Mouse (Mus musculus) heart, adult 2 months (tissue): ENCODE results near the gene Cfap20. TPM values are rescaled to one million over a fixed set of nuclear protein-coding genes. Genes with fewer than 3 reads are reported as not detected.

Experiments used
- DNase-seq, 2 experiments: peaks; one replicate each; pipeline ENCODE4 v3.0.0; 2021
- H3K27ac ChIP-seq: fragments of 200-600 bp; 2 replicates; pipeline ENCODE4 v1.8.1; 2022
- H3K27me3 ChIP-seq: fragments of 200-500 bp; 2 replicates; pipeline ENCODE4 v1.6.1; 2012; ENCODE audit warnings: mild to moderate bottlenecking, low read length, inconsistent platforms, mixed read lengths; ENCODE audit not compliant: control insufficient read depth, insufficient read depth
- H3K36me3 ChIP-seq: fragments of 200-500 bp; 2 replicates; pipeline ENCODE4 v1.6.1; 2012; ENCODE audit warnings: low read length, inconsistent platforms; ENCODE audit not compliant: control insufficient read depth, insufficient read depth
- H3K4me1 ChIP-seq: fragments of 200-500 bp; 2 replicates; pipeline ENCODE4 v1.6.1; 2011; ENCODE audit warnings: low read length; ENCODE audit not compliant: control insufficient read depth, insufficient read depth
- H3K4me3 ChIP-seq: fragments of 200-600 bp; 2 replicates; pipeline ENCODE4 v1.8.1; 2022
- H3K79me2 ChIP-seq: fragments of 200-500 bp; replicated peaks from 2 replicates; pipeline ENCODE4 v1.6.1; 2012; ENCODE audit warnings: mild to moderate bottlenecking, inconsistent platforms, low read length, moderate library complexity, mixed read lengths; ENCODE audit not compliant: control insufficient read depth, insufficient read depth
- H3K9ac ChIP-seq: fragments of 200-500 bp; 2 replicates; pipeline ENCODE4 v1.6.1; 2012; ENCODE audit warnings: low read depth, mild to moderate bottlenecking, control low read depth, inconsistent platforms, low read length, mixed read lengths
- CTCF ChIP-seq: fragments of 200-600 bp; IDR thresholded peaks from 2 replicates; pipeline ENCODE4 v1.8.1; 2022; ENCODE audit warnings: antibody characterized with exemption, mild to moderate bottlenecking, moderate library complexity
- EP300 ChIP-seq: fragments of 200-500 bp; IDR thresholded peaks from 2 replicates; pipeline ENCODE4 v1.6.1; 2011; ENCODE audit warnings: low read depth, low read length, control low read depth; ENCODE audit not compliant: insufficient read depth
- POLR2A ChIP-seq: fragments of 200-500 bp; IDR thresholded peaks from 2 replicates; pipeline ENCODE4 v1.6.1; 2011; ENCODE audit warnings: mild to moderate bottlenecking, low read depth, low read length, control low read depth; ENCODE audit not compliant: insufficient read depth
- WGBS: fragments of 180-500 bp; shearing (Covaris S2); methylation state at CpG from one replicate; pipeline ENCODE4 v1.1.7; 2018; 5-methylcytosine and 5-hydroxymethylcytosine counted together
- intact Hi-C: fragments of 180-260 bp; cut with DNase I; formaldehyde crosslinking; loops from one replicate; pipeline ENCODE4 v1.15.1; 2025
- long read RNA-seq: library from polyadenylated mRNA; stranded (forward); transcript quantifications from one replicate; pipeline ENCODE4 v2.0.0, GENCODE M21; 2021
- polyA plus RNA-seq: library from polyadenylated mRNA; depleted of rRNA; stranded (reverse); fragments of >200 nt; gene quantifications from 2 replicates; pipeline ENCODE4 v1.2.3, GENCODE M21; 2012; rRNA removed
- total RNA-seq, 2 experiments: library from RNA; stranded (reverse); gene quantifications; 2 replicates each; pipeline ENCODE4 v1.2.3; 2021

The Cfap20 gene
- total RNA-seq = 10 to 100 TPM; 21.8 to 24.2 TPM
- polyA plus RNA-seq = 27.4 and 35.2 TPM in 2 replicates
- long read RNA-seq, transcript Cfap20-201 (6 exons, 1,295 nt) = major isoform, 28 of 35 reads
- long read RNA-seq, partial matches to known transcripts = 2 of 35 reads
- long read RNA-seq, other reads (novel, unspliced or antisense) = 2 of 35 reads

DNA sequence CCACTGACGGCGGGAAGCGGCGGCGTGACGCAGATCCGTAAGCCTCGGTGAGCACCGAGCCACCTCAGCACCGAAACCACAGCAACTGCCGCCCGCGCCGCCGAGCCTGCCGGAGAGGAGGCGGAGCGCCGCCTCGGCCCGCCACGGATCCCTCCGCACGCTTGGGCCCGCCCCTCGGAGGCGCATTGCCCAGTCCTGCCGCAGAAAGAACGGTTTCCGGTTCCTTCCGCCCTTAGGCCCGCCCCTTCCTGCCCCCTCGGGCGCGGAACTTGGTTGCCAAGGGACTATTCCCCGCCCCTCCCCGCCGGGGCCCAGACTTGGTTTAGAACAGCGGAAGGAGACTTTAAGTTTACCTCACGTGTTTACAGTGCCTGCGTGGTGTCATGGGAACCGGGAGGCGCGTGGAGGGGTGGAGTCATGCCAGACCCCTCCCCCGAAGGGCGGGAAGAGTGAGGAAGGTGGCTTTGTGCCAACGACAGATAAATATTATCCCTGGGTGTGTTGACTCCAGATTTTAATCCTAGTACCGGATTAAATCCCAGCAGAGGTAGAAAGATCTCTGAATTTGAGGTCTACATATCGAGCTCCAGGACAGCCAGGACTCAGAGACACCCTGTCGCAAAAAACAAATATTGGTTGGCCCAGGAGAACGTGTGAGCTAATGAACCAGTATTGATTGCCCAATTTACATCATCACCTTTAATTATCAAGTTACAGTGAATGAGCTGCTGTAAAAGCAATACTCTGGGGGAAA is at the start of gene Cfap20:
TSS of gene Cfap20 (minus strand) at position 184 of the 754 bp plus-strand sequence.
- DNase-seq = peak; percentile 100
- Histone ChIP-seq H3K9ac (peak within 1 kb of the TSS; percentile 89), H3K4me1 (peaks cover 5% of the 10 kb centered on the region), H3K27ac (peak within 1 kb of the TSS; percentile 96), H3K27me3 (no peaks in the 10 kb centered on the region), H3K4me3 (peak within 1 kb of the TSS; percentile 99), H3K36me3 (peaks cover 11% of the 10 kb centered on the region), H3K79me2 (peaks cover 3% of the 10 kb centered on the region; the same call in 1 of the 2 replicates)
- 0 out of 2 replicates have a peak, but pooled peaks have one; percentile 14 for TF ChIP-seq CTCF
- peak; percentile 64 for TF ChIP-seq POLR2A
- TF ChIP-seq EP300 = peak; percentile 78
- WGBS = under 1% methylated on average over 51 of the region's 51 CpGs
- intact Hi-C loops = loop anchor here (5.0 kb wide), 2 partner anchors 52 to 183 kb away; no protein-coding TSS in a partner anchor

DNA sequence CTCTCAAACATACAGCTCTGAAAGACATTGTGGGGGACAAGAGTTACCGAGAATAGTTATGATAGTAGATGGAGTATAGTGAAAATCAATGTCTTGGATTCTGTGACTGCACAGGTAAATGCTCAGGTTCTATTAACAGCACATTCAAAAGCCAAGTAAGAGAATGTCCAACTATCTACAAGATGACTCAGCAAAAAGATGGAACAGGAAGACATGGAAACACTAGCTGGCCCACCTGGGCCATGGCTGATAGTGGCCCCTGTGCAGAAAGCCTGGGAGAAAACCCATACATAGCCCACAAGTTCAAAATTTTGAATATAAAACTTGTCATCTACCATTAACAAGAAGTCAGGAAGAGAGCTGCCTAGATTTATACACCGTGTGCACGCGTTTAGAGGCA is 35.3 kb upstream of the Cfap20 start:
- no peak for TF ChIP-seq POLR2A
- intact Hi-C loops = no loop called here
- DNase-seq = no peak
- H3K36me3 ChIP-seq = peaks cover 9% of the 10 kb centered on the region
- H3K9ac ChIP-seq = no peak overlapping the region
- 0 out of 2 replicates have a peak, but pooled peaks cover 1% of the 10 kb centered on the region for H3K79me2 ChIP-seq
- 99% methylated on average over 4 of the region's 4 CpGs for WGBS
- no peaks in the 10 kb centered on the region for H3K27me3 ChIP-seq
- H3K27ac ChIP-seq = no peak overlapping the region
- no peaks in the 10 kb centered on the region; the same call in 1 of the 2 replicates for H3K4me1 ChIP-seq
- no peak overlapping the region for H3K4me3 ChIP-seq

DNA sequence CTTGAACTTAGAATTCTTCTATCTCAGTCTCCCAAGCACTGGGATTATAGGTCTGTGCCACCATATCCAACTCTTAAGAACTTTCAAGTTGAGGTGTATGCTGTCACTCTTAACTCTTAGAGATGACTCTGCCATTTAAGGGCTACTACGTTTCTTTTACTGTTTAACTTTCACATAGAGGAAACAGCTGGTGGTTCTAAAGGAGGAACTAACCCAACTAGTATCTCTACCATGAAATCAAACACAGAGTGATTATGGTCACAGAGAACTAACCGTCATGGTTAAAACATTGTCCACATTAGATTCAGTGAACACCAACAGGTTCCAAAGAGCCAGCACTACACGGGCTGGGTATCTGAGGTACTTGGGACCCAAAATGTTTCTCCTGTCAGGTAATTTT is 34.3 kb upstream of the Cfap20 start:
- no peak for DNase-seq
- no peak overlapping the region for H3K9ac ChIP-seq
- TF ChIP-seq POLR2A (no peak), EP300 (no peak), CTCF (no peak)
- 0 out of 2 replicates have a peak, but pooled peaks cover 1% of the 10 kb centered on the region for H3K79me2 ChIP-seq
- intact Hi-C loops = no loop called here
- no peaks in the 10 kb centered on the region; the same call in 1 of the 2 replicates for H3K4me1 ChIP-seq
- peaks cover 9% of the 10 kb centered on the region for H3K36me3 ChIP-seq
- H3K27me3 ChIP-seq = no peaks in the 10 kb centered on the region
- H3K27ac ChIP-seq = no peak overlapping the region
- H3K4me3 ChIP-seq = no peak overlapping the region
- WGBS = 93% methylated on average over 3 of the region's 3 CpGs

DNA sequence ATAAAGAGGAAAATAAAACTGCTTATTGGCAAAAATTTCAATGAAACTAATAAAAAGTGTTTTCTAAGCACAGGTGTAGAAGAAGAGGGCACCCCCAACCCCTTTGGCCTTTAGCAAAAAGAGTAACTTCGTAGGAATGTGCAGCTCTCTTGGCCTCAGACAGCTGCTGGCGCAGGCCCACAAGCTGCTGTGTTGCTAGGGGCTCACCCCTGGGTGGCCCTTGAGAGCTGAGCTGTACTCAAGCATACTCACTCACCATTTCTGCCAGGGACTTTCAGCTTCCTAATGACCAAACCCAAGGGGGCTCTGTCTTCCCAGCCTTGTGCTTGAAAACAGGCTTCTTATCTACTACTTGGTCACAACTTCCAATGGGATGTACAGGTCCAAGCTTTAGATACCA is 31.9 kb upstream of the Cfap20 start:
- intact Hi-C loops = no loop called here
- no peak for TF ChIP-seq CTCF
- TF ChIP-seq EP300 = no peak
- no peak for TF ChIP-seq POLR2A
- Histone ChIP-seq H3K36me3 (peaks cover 9% of the 10 kb centered on the region), H3K4me1 (no peaks in the 10 kb centered on the region; the same call in 1 of the 2 replicates), H3K27me3 (no peaks in the 10 kb centered on the region), H3K9ac (no peak overlapping the region), H3K79me2 (0 out of 2 replicates have a peak, but pooled peaks cover 1% of the 10 kb centered on the region), H3K4me3 (no peak overlapping the region), H3K27ac (no peak overlapping the region)
- 66% methylated on average over 2 of the region's 2 CpGs for WGBS
- no peak for DNase-seq

DNA sequence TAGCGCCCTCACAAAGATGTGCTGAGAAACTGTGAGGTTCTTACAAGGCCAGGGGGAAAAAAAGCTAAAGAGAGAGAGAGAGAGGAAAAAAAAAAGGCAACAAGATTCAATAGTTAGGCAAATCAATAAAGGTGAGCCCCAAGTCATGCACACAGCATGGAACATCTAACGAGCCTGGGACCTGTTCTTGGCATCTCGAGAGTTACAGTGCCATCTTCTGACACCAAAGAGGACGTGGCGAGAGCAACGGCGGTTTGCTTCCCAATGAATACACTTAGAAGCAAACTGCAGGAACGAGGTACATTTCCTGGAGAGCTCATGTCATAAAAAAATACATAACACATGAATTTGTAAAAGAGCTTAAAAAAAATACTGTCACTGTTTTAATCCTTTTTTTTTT is 17.8 kb upstream of the Cfap20 start:
- DNase-seq = no peak
- H3K79me2 ChIP-seq = no peaks in the 10 kb centered on the region

DNA sequence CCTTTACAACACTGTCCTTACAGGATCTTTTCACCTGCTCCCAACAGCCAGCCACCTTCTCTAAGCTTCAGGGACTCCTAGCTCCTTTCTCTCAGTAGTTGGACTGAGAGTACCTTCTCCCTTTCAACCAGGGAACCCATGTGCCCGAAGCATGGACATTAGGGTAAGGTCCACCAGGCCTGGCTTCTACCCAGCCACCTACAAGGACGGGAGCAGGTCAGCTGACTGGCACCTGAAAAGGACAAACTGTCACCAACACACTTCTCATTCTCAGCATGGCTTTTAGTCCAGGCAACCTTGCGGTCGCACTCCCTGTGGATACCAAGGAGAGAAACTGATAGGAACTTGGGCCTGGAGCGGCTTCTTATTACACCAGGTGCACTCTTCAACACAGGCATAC is 15.6 kb upstream of the Cfap20 start:
- intact Hi-C loops = no loop called here
- Histone ChIP-seq H3K79me2 (no peaks in the 10 kb centered on the region), H3K4me1 (no peaks in the 10 kb centered on the region), H3K27me3 (no peaks in the 10 kb centered on the region), H3K4me3 (no peak overlapping the region), H3K27ac (no peak overlapping the region), H3K36me3 (no peaks in the 10 kb centered on the region), H3K9ac (no peak overlapping the region)
- TF ChIP-seq POLR2A (no peak), EP300 (no peak), CTCF (no peak)
- WGBS = 95% methylated on average over 5 of the region's 5 CpGs
- DNase-seq = no peak

More for the DNA sequence above, 17.8 kb upstream of the Cfap20 start:
- intact Hi-C loops = loop anchor here (1.0 to 2.0 kb wide), 2 partner anchors 106 to 198 kb away; no protein-coding TSS in a partner anchor
- TF ChIP-seq EP300 = no peak
- TF ChIP-seq CTCF = peak; percentile 54
- Histone ChIP-seq H3K27ac (no peak overlapping the region), H3K4me3 (no peak overlapping the region), H3K9ac (no peak overlapping the region), H3K27me3 (no peaks in the 10 kb centered on the region), H3K4me1 (no peaks in the 10 kb centered on the region), H3K36me3 (no peaks in the 10 kb centered on the region)
- 42% methylated on average over 8 of the region's 8 CpGs for WGBS
